8 mouse cellular contexts compared by ENCODE assay signal in genomic region chr17:5975099-5975977, GRCm38 (mm10). TPM values are rescaled to one million over a fixed set of nuclear protein-coding genes. Genes with fewer than 3 reads are reported as not detected.
A peak's percentile ranks its signal among the peaks of the same experiment; 100 is the strongest.
DNase-seq lines count a peak whose midpoint lies in the region; ATAC-seq lines count a peak whose summit lies in the region.

No protein-coding gene starts in this region.

- WGBS in intestine, embryonic 15.5 days = 28% methylated on average over 23 of the region's 23 CpGs
- WGBS in limb, embryonic 13.5 days = 31% methylated on average over 23 of the region's 23 CpGs

- peak; percentile 80 for DNase-seq in left cerebral cortex, adult 11 months (ENCODE audit: low spot score)
- DNase-seq in left cerebral cortex, postnatal 4 days = no peak
- DNase-seq in gastrocnemius, postnatal 25 days = peak; percentile 46
- peak; percentile 85 for DNase-seq in naive thymus-derived CD4-positive, alpha-beta T cell, adult 2 months (ENCODE audit: low read depth)
- DNase-seq in thymus, postnatal 25 days = peak; percentile 65

- ATAC-seq in intestine, embryonic 15.5 days = peak; percentile 48
- ATAC-seq in limb, embryonic 13.5 days (ENCODE audit: low FRiP score, low read depth) = peak; percentile 44; the same call in 1 of the 2 replicates

- intact Hi-C loops in left cerebral cortex, postnatal 4 days (cut with DNase I) = no loop called here

- H3K9me3 ChIP-seq in intestine, embryonic 15.5 days = no peaks in the 10 kb centered on the region
- H3K9me3 ChIP-seq in limb, embryonic 13.5 days = no peaks in the 10 kb centered on the region

- peak overlapping the region; percentile 93 for H3K27ac ChIP-seq in brown adipose tissue, adult 24 weeks (replicated peaks; ENCODE audit: low read depth, low read length)
- H3K27ac ChIP-seq in intestine, embryonic 15.5 days = peak overlapping the region; percentile 74
- H3K27ac ChIP-seq in limb, embryonic 13.5 days = 0 out of 2 replicates have a peak overlapping the region, but pooled peaks have one; percentile 34

- H3K9ac ChIP-seq in intestine, embryonic 15.5 days = peak overlapping the region; percentile 28; the same call in 1 of the 2 replicates
- H3K9ac ChIP-seq in limb, embryonic 13.5 days = peak overlapping the region; percentile 45; the same call in 1 of the 2 replicates

- H3K4me2 ChIP-seq in intestine, embryonic 15.5 days (replicated peaks) = peak overlapping the region; percentile 46
- H3K4me2 ChIP-seq in limb, embryonic 13.5 days (replicated peaks) = peak overlapping the region; percentile 46

- peaks cover 22% of the 10 kb centered on the region for H3K4me1 ChIP-seq in brown adipose tissue, adult 24 weeks (ENCODE audit: control insufficient read depth, insufficient read depth, insufficient read length, low read length)
- peaks cover 36% of the 10 kb centered on the region for H3K4me1 ChIP-seq in intestine, embryonic 15.5 days (replicated peaks)
- H3K4me1 ChIP-seq in limb, embryonic 13.5 days = peaks cover 34% of the 10 kb centered on the region

- H3K4me3 ChIP-seq in brown adipose tissue, adult 24 weeks (ENCODE audit: insufficient read depth, low read depth, low read length) = peak overlapping the region; percentile 52
- H3K4me3 ChIP-seq in intestine, embryonic 15.5 days (replicated peaks) = no peak overlapping the region; the same call in 1 of the 2 replicates
- H3K4me3 ChIP-seq in limb, embryonic 13.5 days = no peak overlapping the region

- H3K36me3 ChIP-seq in intestine, embryonic 15.5 days = no peaks in the 10 kb centered on the region
- no peaks in the 10 kb centered on the region for H3K36me3 ChIP-seq in limb, embryonic 13.5 days

- no peaks in the 10 kb centered on the region for H3K27me3 ChIP-seq in intestine, embryonic 15.5 days (replicated peaks)
- H3K27me3 ChIP-seq in limb, embryonic 13.5 days = no peaks in the 10 kb centered on the region

RNA-seq across cellular contexts. Expression of gene Synj2, which starts 34.3 kb away (rescaled TPM):
- 10 to 100 TPM in 1 of 2 experiments, 1 to 10 TPM in 1; 9.7 to 13.3 TPM for total RNA-seq in left cerebral cortex, postnatal 4 days (2021)
- 5.0 and 8.3 TPM in 2 replicates for polyA plus RNA-seq in brown adipose tissue, adult 24 weeks (2012; ENCODE audit: insufficient read depth, insufficient read length, missing spikeins)
- total RNA-seq in gastrocnemius, postnatal 25 days (2021) = 10 to 100 TPM; 35.8 to 48.7 TPM
- 4.8 and 4.9 TPM in 2 replicates for polyA plus RNA-seq in intestine, embryonic 15.5 days (2015; fragmentation: Nextera tagmentation; extraction: Ambion mirVana)
- polyA plus RNA-seq in limb, embryonic 13.5 days (2015; fragmentation: Nextera tagmentation; extraction: Ambion mirVana) = 1.8 and 1.9 TPM in 2 replicates

Comparison
In these comparisons a context has a peak if more than half of its experiments do, and no peak if none do; other contexts are left out.
1. H3K27ac ChIP-seq: peak in every context shown above with its lines; median percentile 93 in brown adipose tissue, adult 24 weeks; 74 in intestine, embryonic 15.5 days; 34 in limb, embryonic 13.5 days.